Mouse (Mus musculus) forebrain, embryonic 16.5 days (tissue): Measurements from ENCODE around the gene Ppp5c. TPM values are rescaled to one million over a fixed set of nuclear protein-coding genes. Genes with fewer than 3 reads are reported as not detected.

Experiments used
- polyA plus RNA-seq: library from polyadenylated mRNA; unstranded; fragments of >200 nt; fragmentation: Nextera tagmentation; extraction: Ambion mirVana; gene quantifications from 2 replicates; pipeline ENCODE4 v1.2.1, GENCODE M21; 2015

Ppp5c gene
- polyA plus RNA-seq, 1 experiment from 2014 or later = 121 TPM

Other genes with a start within 250 kb of the Ppp5c start
- gene Slc1a5, start 246.6 kb downstream of the Ppp5c start, polyA plus RNA-seq = 9.8 and 10.7 TPM in 2 replicates
- gene Strn4, start 212.0 kb downstream of the Ppp5c start, polyA plus RNA-seq = 189 and 204 TPM in 2 replicates
- 23.1 and 29.0 TPM in 2 replicates for gene Fkrp, start 211.2 kb downstream of the Ppp5c start, polyA plus RNA-seq
- 6.6 TPM in 2 replicates for gene Prkd2, start 185.0 kb downstream of the Ppp5c start, polyA plus RNA-seq
- 2.1 and 2.6 TPM in 2 replicates for gene Dact3, start 152.6 kb downstream of the Ppp5c start, polyA plus RNA-seq
- 1.9 and 4.5 TPM in 2 replicates for gene Gng8, start 136.1 kb downstream of the Ppp5c start, polyA plus RNA-seq
- gene Ptgir, start 121.4 kb downstream of the Ppp5c start, polyA plus RNA-seq = 0.15 TPM in 2 replicates
- 308 and 333 TPM in 2 replicates for gene Calm3, start 103.8 kb downstream of the Ppp5c start, polyA plus RNA-seq
- 85.3 and 118 TPM in 2 replicates for gene Pnmal2, start 83.2 kb downstream of the Ppp5c start, polyA plus RNA-seq
- gene Pnmal1, start 68.2 kb downstream of the Ppp5c start, polyA plus RNA-seq = 50.1 and 60.9 TPM in 2 replicates
- gene Gm42372, start 44.8 kb downstream of the Ppp5c start, polyA plus RNA-seq = 3.7 and 4.1 TPM in 2 replicates
- 7.3 and 8.9 TPM in 2 replicates for gene Ccdc8, start 35.2 kb downstream of the Ppp5c start, polyA plus RNA-seq
- 4.4 TPM in 2 replicates for gene Hif3a, start 34.5 kb upstream of the Ppp5c start, polyA plus RNA-seq
- 2.2 and 3.4 TPM in 2 replicates for gene Psg16, start 46.1 kb upstream of the Ppp5c start, polyA plus RNA-seq
- gene Ceacam3, start 122.4 kb upstream of the Ppp5c start, polyA plus RNA-seq = not detected in 2 replicates
- not detected in 2 replicates for gene Psg29, start 175.6 kb upstream of the Ppp5c start, polyA plus RNA-seq